Mouse (Mus musculus) CD4-positive, CD25-positive, alpha-beta regulatory T cell, adult 4 months (primary cell): ENCODE data around the gene Olfr292. TPM values are rescaled to one million over a fixed set of nuclear protein-coding genes. Genes with fewer than 3 reads are reported as not detected.

Source experiments
- ATAC-seq: one replicate; pipeline ENCODE4 v1.8.0; 2017
- polyA plus RNA-seq, 2 experiments: library from polyadenylated mRNA; unstranded; fragments of 100-300 nt; shearing (Covaris generic); gene quantifications; one replicate each; pipeline ENCODE4 v1.2.1; 2017

Olfr292 gene
- not detected for polyA plus RNA-seq

GRCm38 (mm10) chr7:86688030-86688429 lies at the start of gene Olfr292:
Gene Olfr292 (plus strand): TSS chr7:86688330.
- no peak for ATAC-seq

GRCm38 (mm10) chr7:86648761-86649160 lies 39.4 kb upstream of the Olfr292 start, which contains the start of gene Olfr293:
Gene Olfr293 (plus strand): TSS chr7:86649061.
- ATAC-seq: no peak

DNA sequence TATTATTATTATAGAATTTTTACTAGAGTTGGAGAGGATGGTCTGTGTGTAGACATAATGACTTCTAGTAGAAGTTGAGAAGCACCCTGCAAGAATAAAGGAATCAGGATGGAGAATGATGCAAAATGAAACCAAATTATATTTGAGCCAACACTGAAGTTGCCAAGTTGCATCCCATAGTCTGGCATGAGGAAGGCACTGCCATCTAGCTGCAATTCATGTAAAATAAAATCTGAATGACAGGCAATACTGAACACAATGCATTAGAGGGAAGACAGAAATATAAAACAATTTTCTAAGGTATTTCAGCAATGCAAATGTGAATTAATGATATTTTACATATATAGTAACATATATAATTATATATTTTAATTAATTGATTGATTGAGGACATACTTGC lies 36.9 kb downstream of the Olfr292 start:
- ATAC-seq: no peak

Other genes starting within 250 kb of the Olfr292 start
- gene Olfr299, start 228.4 kb upstream of the Olfr292 start, polyA plus RNA-seq: not detected
- gene Olfr298, start 195.8 kb upstream of the Olfr292 start, polyA plus RNA-seq: not detected
- not detected for gene Olfr297, start 168.4 kb upstream of the Olfr292 start, polyA plus RNA-seq
- not detected for gene Olfr295, start 104.5 kb upstream of the Olfr292 start, polyA plus RNA-seq
- gene Olfr294, start 71.7 kb upstream of the Olfr292 start, polyA plus RNA-seq: not detected
- not detected for gene Olfr293, start 39.3 kb upstream of the Olfr292 start, polyA plus RNA-seq
- not detected for gene Folh1, start 87.6 kb downstream of the Olfr292 start, polyA plus RNA-seq
- gene Vmn2r77, start 106.7 kb downstream of the Olfr292 start, polyA plus RNA-seq: under 1 TPM in 1 of 2 experiments, not detected in 1; 0.12 TPM
- gene Vmn2r78, start 226.8 kb downstream of the Olfr292 start, polyA plus RNA-seq: not detected